ENCODE assay signal across 33 mouse cellular contexts in the genomic region with DNA sequence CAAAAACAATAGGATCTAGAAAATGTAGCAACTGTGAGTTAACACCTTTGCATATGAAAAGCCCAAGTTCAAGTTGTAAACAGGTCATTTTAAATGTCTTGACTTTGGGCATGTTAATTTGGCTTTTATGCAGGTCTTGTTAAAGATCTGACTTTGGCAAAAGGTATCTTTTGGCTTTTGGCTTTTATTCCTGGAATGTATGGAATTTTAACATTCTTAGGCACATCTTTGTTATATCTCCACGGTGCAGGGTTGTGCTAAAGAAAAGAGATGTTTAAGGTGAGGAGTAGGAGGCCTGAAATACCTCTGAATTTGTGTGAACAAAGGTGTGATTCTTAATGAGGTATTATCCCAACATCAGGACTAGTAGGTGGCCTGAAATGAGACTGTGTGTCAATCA.
"Had no signal": no experiment of that assay in that cellular context is flagged by ENCODE, and none has a peak within 500 bp of the region (broad histone marks: within the 10 kb centered on the region; RNA-seq: fewer than 3 reads in every experiment).

No protein-coding gene starts in this region.

- H3K4me3 ChIP-seq: limb, embryonic 10.5 days; limb, embryonic 12.5 days; limb, embryonic 13.5 days; limb, embryonic 15.5 days; liver, embryonic 12.5 days; liver, embryonic 13.5 days; liver, embryonic 15.5 days; lung, embryonic 15.5 days; megakaryocyte, embryonic 14.5 days; midbrain, embryonic 10.5 days; midbrain, embryonic 12.5 days; midbrain, embryonic 13.5 days; midbrain, embryonic 15.5 days; myocyte; neural tube, embryonic 12.5 days; neural tube, embryonic 13.5 days had no signal

- DNase-seq: left cerebral cortex, postnatal 4 days; liver; liver, embryonic 13.5 days; liver, postnatal 0 days; lung, adult 18-20 months; lung, adult 2 months; lung, embryonic 14.5 days; lung, postnatal 10 days; lung, postnatal 14 days; lung, postnatal 36 days; lung, postnatal 4 days; midbrain, embryonic 14.5 days had no signal

- H3K9ac ChIP-seq: limb, embryonic 12.5 days; limb, embryonic 13.5 days; limb, embryonic 15.5 days; liver, embryonic 12.5 days; liver, embryonic 13.5 days; liver, embryonic 14.5 days; liver, embryonic 15.5 days; liver, postnatal 0 days; lung, embryonic 14.5 days; lung, embryonic 15.5 days; midbrain, embryonic 12.5 days; midbrain, embryonic 13.5 days; midbrain, embryonic 15.5 days; neural tube, embryonic 12.5 days; neural tube, embryonic 13.5 days had no signal

- H3K4me2 ChIP-seq: limb, embryonic 12.5 days; limb, embryonic 13.5 days; limb, embryonic 15.5 days; liver, embryonic 11.5 days; liver, embryonic 12.5 days; liver, embryonic 13.5 days; liver, embryonic 15.5 days; lung, embryonic 14.5 days; lung, embryonic 15.5 days; midbrain, embryonic 11.5 days; midbrain, embryonic 12.5 days; midbrain, embryonic 13.5 days; midbrain, embryonic 15.5 days; neural tube, embryonic 12.5 days; neural tube, embryonic 13.5 days had no signal

- H3K36me3 ChIP-seq: limb, embryonic 10.5 days; limb, embryonic 12.5 days; limb, embryonic 13.5 days; limb, embryonic 15.5 days; liver, embryonic 12.5 days; liver, embryonic 13.5 days; liver, embryonic 15.5 days; lung, embryonic 15.5 days; midbrain, embryonic 10.5 days; midbrain, embryonic 12.5 days; midbrain, embryonic 13.5 days; midbrain, embryonic 15.5 days; neural tube, embryonic 12.5 days; neural tube, embryonic 13.5 days had no signal

- H3K27ac ChIP-seq: limb, embryonic 10.5 days; limb, embryonic 12.5 days; limb, embryonic 13.5 days; limb, embryonic 15.5 days; liver, embryonic 12.5 days; liver, embryonic 13.5 days; liver, embryonic 14.5 days; liver, embryonic 15.5 days; lung, embryonic 15.5 days; macrophage; midbrain, embryonic 10.5 days; midbrain, embryonic 12.5 days; midbrain, embryonic 13.5 days; midbrain, embryonic 15.5 days; neural tube, embryonic 12.5 days; neural tube, embryonic 13.5 days had no signal

- H3K9me3 ChIP-seq: limb, embryonic 10.5 days; limb, embryonic 12.5 days; limb, embryonic 13.5 days; limb, embryonic 15.5 days; liver, embryonic 12.5 days; liver, embryonic 13.5 days; liver, embryonic 15.5 days; lung, embryonic 15.5 days; midbrain, embryonic 10.5 days; midbrain, embryonic 12.5 days; midbrain, embryonic 13.5 days; midbrain, embryonic 15.5 days; neural tube, embryonic 12.5 days; neural tube, embryonic 13.5 days had no signal

- H3K4me1 ChIP-seq: limb, embryonic 10.5 days; limb, embryonic 12.5 days; limb, embryonic 13.5 days; limb, embryonic 15.5 days; liver, embryonic 12.5 days; liver, embryonic 13.5 days; liver, embryonic 15.5 days; lung, embryonic 15.5 days; megakaryocyte, embryonic 14.5 days; midbrain, embryonic 10.5 days; midbrain, embryonic 12.5 days; midbrain, embryonic 13.5 days; midbrain, embryonic 15.5 days; neural tube, embryonic 12.5 days; neural tube, embryonic 13.5 days had no signal

- ATAC-seq: liver, embryonic 12.5 days; liver, postnatal 0 days; lung, postnatal 0 days; midbrain, embryonic 13.5 days; midbrain, embryonic 15.5 days; midbrain, embryonic 16.5 days had no signal

- H3K27me3 ChIP-seq: limb, embryonic 12.5 days; limb, embryonic 13.5 days; limb, embryonic 15.5 days; liver, embryonic 12.5 days; liver, embryonic 13.5 days; liver, embryonic 15.5 days; lung, embryonic 15.5 days; megakaryocyte, embryonic 14.5 days; midbrain, embryonic 12.5 days; midbrain, embryonic 13.5 days; midbrain, embryonic 15.5 days; neural tube, embryonic 12.5 days; neural tube, embryonic 13.5 days had no signal
